Mouse (Mus musculus): ENCODE measurements at regions not wholly inside any gene's neighbourhood (a gene's known extent, or its start where the extent isn't known, plus 50 kb on each side); places are given as distances from the start of the nearest gene placed in this dataset.
A peak's percentile ranks its signal among the peaks of the same experiment; 100 is the strongest.
"Not testable (repeated sequence)": the region's sequence is repeated elsewhere in the genome, so short reads cannot be mapped to it uniquely, and the experiment has no call there.

DNA sequence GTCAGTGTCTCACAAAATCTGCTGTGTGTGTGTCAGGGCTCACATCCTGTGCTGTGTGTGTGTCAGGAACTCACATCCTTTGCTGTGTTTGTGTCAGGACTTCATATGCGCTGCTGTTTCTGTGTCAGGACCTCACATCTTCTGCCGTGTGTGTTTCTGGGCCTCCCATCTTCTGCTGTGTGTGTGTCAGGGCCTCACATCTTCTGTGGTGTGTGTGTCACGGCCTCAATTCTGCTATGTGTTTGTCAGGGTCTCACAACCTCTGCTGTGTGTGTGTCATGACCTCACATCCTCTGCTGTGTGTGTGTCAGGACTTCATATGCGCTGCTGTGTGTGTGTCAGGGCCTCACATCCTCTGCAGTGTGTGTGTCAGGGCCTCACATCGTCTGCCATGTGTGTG lies 137.5 kb downstream of the Asmt start:
- DNase-seq, result not testable (repeated sequence)

DNA sequence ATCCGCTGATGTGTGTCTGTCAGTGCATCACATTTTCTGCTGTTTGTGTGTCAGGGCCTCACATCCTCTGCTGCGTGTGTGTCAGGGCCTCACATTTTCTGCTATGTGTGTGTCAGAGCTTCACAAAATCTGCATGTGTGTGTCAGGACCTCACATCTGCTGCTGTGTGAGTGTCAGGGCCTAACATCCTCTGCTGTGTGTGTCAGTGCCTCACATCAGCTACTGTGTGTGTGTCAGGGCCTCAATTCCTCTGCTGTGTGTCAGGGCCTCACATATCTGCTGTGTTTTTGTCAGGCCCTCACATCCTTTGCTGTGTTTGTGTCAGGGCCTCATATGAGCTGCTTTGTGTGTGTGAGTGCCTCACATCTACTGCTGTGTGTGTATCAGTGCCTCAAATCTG lies 142.9 kb downstream of the Asmt start:
- DNase-seq, result no peak

DNA sequence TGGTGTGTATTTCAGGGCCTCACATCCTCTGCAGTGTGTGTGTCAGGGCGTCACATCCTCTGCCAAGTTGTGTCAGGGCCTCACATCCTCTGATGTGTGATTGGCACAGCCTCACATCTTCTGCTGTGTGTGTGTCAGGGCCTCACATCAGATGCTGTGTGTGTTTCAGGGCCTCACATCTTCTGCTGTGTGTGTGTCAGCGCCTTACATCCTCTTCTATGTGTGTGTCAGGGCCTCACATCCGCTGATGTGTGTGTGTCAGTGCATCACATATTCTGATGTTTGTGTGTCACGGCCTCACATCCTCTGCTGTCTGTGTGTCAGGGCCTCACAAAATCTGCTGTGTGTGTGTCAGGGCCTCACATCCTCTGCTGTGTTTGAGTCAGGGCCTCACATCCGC lies 168.7 kb downstream of the Asmt start:
- peak in 1 of 2 experiments; percentile 0 for DNase-seq

DNA sequence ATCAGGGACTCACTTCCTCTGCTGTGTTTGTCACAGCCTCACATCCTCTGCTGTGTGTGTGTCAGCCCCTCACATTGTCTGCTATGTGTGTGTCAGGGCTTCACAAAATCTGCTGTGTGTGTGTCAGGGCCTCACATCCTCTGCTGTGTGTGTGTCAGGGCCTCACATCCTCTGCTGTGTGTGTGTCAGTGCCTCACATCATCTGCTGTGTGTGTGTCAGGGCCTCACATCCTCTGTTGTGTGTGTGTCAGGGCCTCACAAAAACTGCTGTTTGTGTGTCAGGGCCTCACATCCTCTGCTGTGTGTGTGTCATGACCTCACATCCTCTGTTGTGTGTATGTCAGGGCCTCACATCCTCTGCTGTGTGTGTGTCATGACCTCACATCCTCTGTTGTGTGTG lies 169.1 kb downstream of the Asmt start:
- not testable (repeated sequence) for DNase-seq

DNA sequence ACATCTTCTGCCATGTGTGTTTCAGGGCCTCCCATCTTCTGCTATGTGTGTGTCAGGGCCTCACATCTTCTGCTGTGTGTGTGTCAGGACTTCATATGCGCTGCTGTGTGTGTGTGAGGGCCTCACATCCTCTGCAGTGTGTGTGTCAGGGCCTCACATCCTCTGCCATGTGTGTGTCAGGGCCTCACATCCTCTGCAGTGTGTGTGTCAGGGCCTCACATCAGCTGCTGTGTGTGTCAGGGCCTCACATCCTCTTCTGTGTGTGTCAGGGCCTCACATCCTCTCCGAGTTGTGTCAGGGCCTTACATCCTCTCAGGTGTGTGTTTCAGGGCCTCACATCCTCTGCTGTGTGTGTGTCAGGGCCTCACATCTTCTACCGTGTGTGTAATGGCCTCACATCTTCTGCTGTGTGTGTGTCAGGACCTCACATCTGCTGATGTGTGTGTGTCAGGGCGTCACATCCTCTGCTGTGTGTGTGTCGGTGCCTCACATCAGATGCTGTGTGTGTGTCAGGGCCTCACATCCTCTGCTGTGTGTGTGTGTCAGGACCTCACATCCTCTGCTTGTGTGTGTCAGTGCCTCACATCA lies 170.5 kb downstream of the Asmt start:
- DNase-seq, result peak in 1 of 2 experiments; percentile 0

DNA sequence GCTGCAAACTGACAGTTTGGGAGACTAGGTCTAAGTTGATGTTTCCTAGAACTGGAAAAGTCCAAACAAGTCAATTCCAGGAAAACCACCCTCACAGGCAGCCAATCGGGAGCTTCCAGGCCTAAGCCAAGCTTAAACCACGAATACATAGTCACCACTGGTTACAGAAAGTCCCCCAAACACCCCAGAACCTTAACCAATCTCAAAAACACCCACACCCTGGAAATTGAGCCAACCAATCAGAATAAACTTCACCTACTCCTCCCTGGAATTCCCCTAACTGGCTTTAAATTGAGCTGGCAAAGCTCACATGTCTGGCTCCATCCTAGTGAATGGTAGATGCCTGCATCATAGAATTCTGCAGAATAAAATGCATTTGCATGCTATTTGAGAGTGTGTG lies 204.2 kb downstream of the Asmt start:
- not testable (repeated sequence) for DNase-seq

DNA sequence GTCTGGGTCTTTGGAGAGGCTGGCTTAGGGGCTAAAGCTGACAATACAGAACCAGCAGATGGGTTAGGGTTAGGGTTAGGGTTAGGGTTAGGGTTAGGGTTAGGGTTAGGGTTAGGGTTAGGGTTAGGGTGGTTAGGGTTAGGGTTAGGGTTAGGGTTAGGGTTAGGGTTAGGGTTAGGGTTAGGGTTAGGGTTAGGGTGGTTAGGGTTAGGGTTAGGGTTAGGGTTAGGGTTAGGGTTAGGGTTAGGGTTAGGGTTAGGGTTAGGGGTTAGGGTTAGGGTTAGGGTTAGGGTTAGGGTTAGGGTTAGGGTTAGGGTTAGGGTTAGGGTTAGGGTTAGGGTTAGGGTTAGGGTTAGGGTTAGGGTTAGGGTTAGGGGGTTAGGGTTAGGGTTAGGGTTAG lies 208.4 kb downstream of the Asmt start:
- not testable (repeated sequence) for DNase-seq
